Mouse (Mus musculus) liver, embryonic 16.5 days (tissue): ENCODE results near the gene Wsb2. TPM values are rescaled to one million over a fixed set of nuclear protein-coding genes. Genes with fewer than 3 reads are reported as not detected.
A peak's percentile ranks its signal among the peaks of the same experiment; 100 is the strongest.

Experiments used
- ATAC-seq: fragments of 200-750 bp; cut with Nextera tagmentation; 2 replicates; pipeline ENCODE4 v1.8.0; 2017; ENCODE audit warnings: low read depth, mild to moderate bottlenecking, moderate number of reproducible peaks, moderate library complexity
- H3K27ac ChIP-seq: fragments of 300-500 bp; sonication (generic); 2 replicates; pipeline ENCODE4 v1.5.1; 2014; ENCODE audit warnings: mild to moderate bottlenecking, low read length
- H3K27me3 ChIP-seq: fragments of 300-500 bp; sonication (generic); 2 replicates; pipeline ENCODE4 v1.6.1; 2014; ENCODE audit warnings: low read depth, low read length, mixed read lengths; ENCODE audit not compliant: control insufficient read depth, insufficient read depth
- H3K36me3 ChIP-seq: fragments of 300-500 bp; sonication (generic); 2 replicates; pipeline ENCODE4 v1.6.1; 2014; ENCODE audit warnings: mild to moderate bottlenecking; ENCODE audit not compliant: control insufficient read depth, insufficient read depth
- H3K4me1 ChIP-seq: fragments of 300-500 bp; sonication (generic); 2 replicates; pipeline ENCODE4 v1.6.1; 2014; ENCODE audit warnings: low read depth, low read length, mixed read lengths; ENCODE audit not compliant: control insufficient read depth
- H3K4me2 ChIP-seq: fragments of 300-500 bp; sonication (generic); 2 replicates; pipeline ENCODE4 v1.6.1; 2014; ENCODE audit warnings: low read depth, low read length, mixed read lengths
- H3K4me3 ChIP-seq: fragments of 300-500 bp; sonication (generic); 2 replicates; pipeline ENCODE4 v1.5.1; 2014; ENCODE audit warnings: low read depth, mild to moderate bottlenecking, low read length
- H3K9ac ChIP-seq: fragments of 300-500 bp; sonication (generic); 2 replicates; pipeline ENCODE4 v1.6.1; 2014; ENCODE audit warnings: low read depth, low read length
- H3K9me3 ChIP-seq: fragments of 300-500 bp; sonication (generic); replicated peaks from 2 replicates; pipeline ENCODE4 v1.6.1; 2016; ENCODE audit warnings: low read length; ENCODE audit not compliant: control insufficient read depth
- WGBS: fragments of 180-500 bp; shearing (Covaris S2); extraction: QIAGEN DNeasy Blood & Tissue Kit; methylation state at CpG from one replicate; pipeline ENCODE4 v1.1.7; 2014; ENCODE audit not compliant: insufficient replicate concordance; 5-methylcytosine and 5-hydroxymethylcytosine counted together
- polyA plus RNA-seq: library from polyadenylated mRNA; unstranded; fragments of >200 nt; fragmentation: Nextera tagmentation; extraction: Ambion mirVana; gene quantifications from 2 replicates; pipeline ENCODE4 v1.2.1, GENCODE M21; 2015

Gene Wsb2
- polyA plus RNA-seq, 1 experiment from 2014 or later, result 20.5 TPM

DNA sequence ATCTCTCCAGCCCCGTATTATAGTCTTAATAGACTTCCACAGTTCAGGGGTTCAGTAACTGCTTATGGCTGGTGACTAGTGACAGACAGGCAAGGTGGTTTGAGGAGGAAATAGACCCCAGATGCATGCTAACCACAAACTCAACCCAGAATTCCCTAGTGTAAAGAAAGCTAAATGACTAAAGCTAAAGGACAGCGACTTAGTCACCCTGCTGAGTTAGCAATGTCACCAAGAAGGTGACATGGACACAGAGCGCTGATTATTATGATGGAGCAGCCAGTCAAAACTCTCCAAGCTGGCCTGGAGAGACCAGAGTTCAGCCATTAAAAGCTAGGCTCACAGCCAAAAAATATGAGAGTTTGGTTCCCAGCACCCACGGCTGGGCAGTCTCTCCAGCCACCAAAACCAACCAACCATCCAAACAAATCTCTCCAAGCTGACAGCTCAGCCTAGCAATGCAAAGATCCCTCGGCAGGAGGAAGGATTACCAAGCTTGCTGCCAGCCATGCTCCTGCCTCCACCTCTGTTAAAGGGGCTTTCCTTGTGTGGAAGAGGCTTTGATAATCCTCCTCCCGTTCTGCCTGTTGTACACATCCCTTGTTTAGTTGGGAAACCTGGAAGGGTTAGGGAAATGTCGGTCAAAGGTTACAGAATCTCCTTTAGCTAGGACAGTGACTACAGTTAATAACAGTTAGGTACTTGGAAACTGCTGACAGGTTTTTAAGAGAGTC is 2.6 kb downstream of the Wsb2 start:
- Histone ChIP-seq H3K4me3 (no peak overlapping the region), H3K9me3 (no peaks in the 10 kb centered on the region), H3K36me3 (no peaks in the 10 kb centered on the region), H3K4me2 (no peak overlapping the region), H3K27me3 (peaks cover 5% of the 10 kb centered on the region), H3K9ac (no peak overlapping the region; the same call in 1 of the 2 replicates), H3K4me1 (peaks cover 44% of the 10 kb centered on the region), H3K27ac (peak overlapping the region; percentile 83)
- WGBS, result 29% methylated on average over 7 of the region's 7 CpGs
- no peak for ATAC-seq

DNA sequence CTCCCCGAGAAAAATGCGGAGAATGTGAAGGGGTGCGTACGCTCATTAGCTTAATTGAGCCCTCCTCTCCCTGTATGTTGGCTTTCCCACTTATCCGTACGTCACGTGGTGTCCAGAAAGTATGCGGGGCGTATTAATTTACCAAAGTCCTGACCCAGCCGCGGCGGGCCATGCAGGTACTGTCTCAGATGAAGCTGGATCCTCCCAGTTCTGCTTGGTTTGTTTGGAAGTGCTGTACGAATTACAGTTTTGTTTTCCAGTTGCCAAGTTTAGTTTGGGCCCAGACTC is 3.1 kb downstream of the Wsb2 start:
- H3K9ac ChIP-seq, result no peak overlapping the region; the same call in 1 of the 2 replicates
- H3K4me2 ChIP-seq, result 0 out of 2 replicates have a peak overlapping the region, but pooled peaks have one; percentile 30
- ATAC-seq, result no peak
- peaks cover 5% of the 10 kb centered on the region for H3K27me3 ChIP-seq
- 77% methylated on average over 13 of the region's 13 CpGs for WGBS
- H3K36me3 ChIP-seq, result no peaks in the 10 kb centered on the region
- H3K4me1 ChIP-seq, result peaks cover 46% of the 10 kb centered on the region
- H3K4me3 ChIP-seq, result no peak overlapping the region
- H3K27ac ChIP-seq, result peak overlapping the region; percentile 83
- H3K9me3 ChIP-seq, result no peaks in the 10 kb centered on the region

DNA sequence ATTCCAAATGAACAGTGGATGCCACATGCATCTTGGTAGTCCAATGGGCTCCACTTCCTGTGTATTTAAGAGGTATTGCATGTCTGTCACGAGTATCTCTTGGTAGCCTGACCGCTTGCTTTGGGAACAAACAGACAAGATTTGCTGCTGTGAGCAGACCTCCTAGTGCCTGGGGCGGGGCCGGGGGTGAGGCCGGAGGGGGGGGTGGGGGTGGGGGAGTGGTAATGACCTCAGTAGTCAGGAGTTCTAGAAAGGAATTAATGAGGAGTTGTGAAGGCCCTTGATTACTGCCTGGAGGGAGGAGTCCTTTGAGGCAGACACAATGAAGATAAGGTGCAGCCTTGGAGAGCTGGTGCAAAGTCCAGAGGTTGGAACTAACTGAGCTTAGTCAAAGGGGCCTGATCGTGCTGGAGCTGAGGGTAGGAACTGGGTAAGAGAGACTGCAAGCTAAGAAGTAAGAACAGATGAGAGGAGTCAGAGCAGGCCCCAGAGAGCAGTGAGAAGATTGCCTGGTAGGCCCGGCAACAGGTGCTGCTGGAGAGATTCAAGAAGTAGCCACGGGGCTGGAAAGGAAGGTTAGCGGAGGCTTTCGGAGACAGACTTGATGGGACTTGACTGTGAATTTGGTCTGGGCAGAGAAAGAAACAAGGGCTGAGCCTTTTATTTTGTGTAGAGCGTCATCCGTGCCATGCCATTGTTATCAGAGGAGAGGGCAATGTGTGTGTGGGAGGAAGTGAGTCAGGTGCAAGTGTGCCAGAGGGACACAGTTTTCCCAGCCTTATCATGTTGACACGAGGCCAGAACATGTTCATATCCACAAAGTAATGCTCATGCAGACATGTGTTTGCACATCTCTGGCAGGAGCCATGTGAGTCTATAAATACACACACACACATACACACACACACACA is 3.8 kb downstream of the Wsb2 start:
- Histone ChIP-seq H3K27me3 (peaks cover 5% of the 10 kb centered on the region), H3K36me3 (no peaks in the 10 kb centered on the region), H3K4me3 (no peak overlapping the region), H3K9ac (peak overlapping the region; percentile 21; the same call in 1 of the 2 replicates), H3K27ac (peak overlapping the region; percentile 83), H3K9me3 (no peaks in the 10 kb centered on the region), H3K4me2 (peak overlapping the region; percentile 30; the same call in 1 of the 2 replicates), H3K4me1 (peaks cover 46% of the 10 kb centered on the region)
- WGBS, result 23% methylated on average over 13 of the region's 13 CpGs
- peak; percentile 37 for ATAC-seq

DNA sequence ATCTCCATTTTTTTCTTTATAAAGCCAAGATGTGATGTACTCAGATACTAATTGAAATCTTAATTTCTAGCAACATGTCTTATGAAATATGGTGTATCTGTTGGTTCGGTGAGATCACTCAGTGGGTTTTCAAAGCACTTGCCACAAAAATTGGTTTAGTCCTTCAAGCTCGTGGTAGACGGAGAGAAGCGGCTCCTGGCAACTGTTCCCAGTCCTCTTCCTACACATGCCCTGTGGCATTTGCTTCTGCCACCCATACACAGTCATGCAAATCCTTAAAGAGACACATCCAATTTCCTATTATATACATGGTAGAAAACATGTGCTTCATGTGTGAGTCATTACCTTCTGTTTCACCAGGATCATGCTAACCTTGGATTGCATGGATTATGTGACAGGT is 4.5 kb downstream of the Wsb2 start:
- peaks cover 41% of the 10 kb centered on the region for H3K4me1 ChIP-seq
- no peak for ATAC-seq
- H3K27me3 ChIP-seq, result peaks cover 2% of the 10 kb centered on the region
- no peak overlapping the region for H3K4me3 ChIP-seq
- H3K4me2 ChIP-seq, result no peak overlapping the region
- H3K9ac ChIP-seq, result no peak overlapping the region
- H3K36me3 ChIP-seq, result no peaks in the 10 kb centered on the region
- 68% methylated on average over 4 of the region's 4 CpGs for WGBS
- no peaks in the 10 kb centered on the region for H3K9me3 ChIP-seq
- H3K27ac ChIP-seq, result 0 out of 2 replicates have a peak overlapping the region, but pooled peaks have one; percentile 6

- Histone ChIP-seq H3K9ac (no peak overlapping the region; the same call in 1 of the 2 replicates), H3K27ac (0 out of 2 replicates have a peak overlapping the region, but pooled peaks have one; percentile 39), H3K4me1 (peaks cover 34% of the 10 kb centered on the region), H3K27me3 (no peaks in the 10 kb centered on the region), H3K9me3 (no peaks in the 10 kb centered on the region), H3K36me3 (no peaks in the 10 kb centered on the region), H3K4me2 (no peak overlapping the region), H3K4me3 (no peak overlapping the region)
- 54% methylated on average over 15 of the region's 15 CpGs for WGBS
- ATAC-seq, result no peak
Measured at GRCm38 (mm10) chr5:117363066-117363782, 6.1 kb downstream of the Wsb2 start.

- no peak for ATAC-seq
- no peaks in the 10 kb centered on the region for H3K9me3 ChIP-seq
- H3K4me3 ChIP-seq, result no peak overlapping the region
- H3K36me3 ChIP-seq, result no peaks in the 10 kb centered on the region; the same call in 1 of the 2 replicates
- H3K27me3 ChIP-seq, result no peaks in the 10 kb centered on the region
- H3K4me1 ChIP-seq, result peaks cover 29% of the 10 kb centered on the region
- H3K9ac ChIP-seq, result no peak overlapping the region
- H3K27ac ChIP-seq, result peak overlapping the region; percentile 76
- 54% methylated on average over 3 of the region's 3 CpGs for WGBS
- no peak overlapping the region for H3K4me2 ChIP-seq
Measured at GRCm38 (mm10) chr5:117364821-117365220, 7.7 kb downstream of the Wsb2 start.

GRCm38 (mm10) chr5:117365904-117366561 is 8.9 kb downstream of the Wsb2 start:
- Histone ChIP-seq H3K4me2 (no peak overlapping the region), H3K36me3 (no peaks in the 10 kb centered on the region; the same call in 1 of the 2 replicates), H3K9me3 (no peaks in the 10 kb centered on the region), H3K4me1 (peaks cover 17% of the 10 kb centered on the region), H3K27ac (peak overlapping the region; percentile 86), H3K27me3 (no peaks in the 10 kb centered on the region), H3K4me3 (no peak overlapping the region), H3K9ac (no peak overlapping the region)
- 76% methylated on average over 13 of the region's 13 CpGs for WGBS
- peak; percentile 93 for ATAC-seq

DNA sequence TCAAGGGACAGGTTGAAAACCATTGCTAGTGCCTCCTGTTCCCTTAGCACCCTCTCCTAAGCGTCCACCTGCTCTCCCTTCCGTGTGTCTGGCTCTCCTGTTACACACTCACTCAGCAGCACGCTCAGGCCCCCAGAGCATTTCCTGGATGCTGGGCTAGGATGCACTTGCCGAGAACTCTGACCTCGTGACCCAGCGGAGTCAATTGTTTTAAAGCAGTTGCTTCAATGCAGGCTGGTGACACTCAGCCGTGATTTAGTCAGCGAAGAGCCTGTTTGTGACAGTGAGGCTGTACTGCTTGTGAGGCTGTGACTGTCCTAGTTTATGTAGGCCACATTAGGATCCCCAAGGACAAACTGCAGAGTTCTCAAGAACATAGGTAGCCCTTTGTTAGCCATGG is 10.1 kb downstream of the Wsb2 start:
- WGBS, result 53% methylated on average over 8 of the region's 8 CpGs
- H3K36me3 ChIP-seq, result peaks cover 9% of the 10 kb centered on the region
- H3K27ac ChIP-seq, result peak overlapping the region; percentile 86
- no peak overlapping the region for H3K9ac ChIP-seq
- H3K4me3 ChIP-seq, result no peak overlapping the region
- no peaks in the 10 kb centered on the region for H3K27me3 ChIP-seq
- no peak for ATAC-seq
- H3K9me3 ChIP-seq, result no peaks in the 10 kb centered on the region
- H3K4me2 ChIP-seq, result no peak overlapping the region
- H3K4me1 ChIP-seq, result peaks cover 14% of the 10 kb centered on the region
